Mouse (Mus musculus): ENCODE results near the gene Lhx2. TPM values are rescaled to one million over a fixed set of nuclear protein-coding genes. Genes with fewer than 3 reads are reported as not detected.

Gene Lhx2
- polyA plus RNA-seq, 1 experiment from 2014 or later = 26.4 TPM

- Histone ChIP-seq H3K9me3 (no peaks in the 10 kb centered on the region), H3K27me3 (ENCODE audit: insufficient read depth, poor library complexity, severe bottlenecking) (peaks cover 65% of the 10 kb centered on the region), H3K4me1 (replicated peaks) (peaks cover 30% of the 10 kb centered on the region), H3K4me3 (peak overlapping the region; percentile 40), H3K27ac (no peak overlapping the region; the same call in 1 of the 2 replicates), H3K36me3 (no peaks in the 10 kb centered on the region)
- DNase-seq (ENCODE audit: low spot score) = no peak
- 6% methylated on average over 4 of the region's 4 CpGs for WGBS
Measured at GRCm38 (mm10) chr2:38379546-38379870, 40.4 kb downstream of the Lhx2 start.

GRCm38 (mm10) chr2:38380136-38381083, 41.3 kb downstream of the Lhx2 start:
- WGBS = 57% methylated on average over 10 of the region's 10 CpGs
- peaks cover 56% of the 10 kb centered on the region for H3K27me3 ChIP-seq (ENCODE audit: insufficient read depth, poor library complexity, severe bottlenecking)
- peaks cover 28% of the 10 kb centered on the region for H3K4me1 ChIP-seq (replicated peaks)

GRCm38 (mm10) chr2:38387568-38388262, 48.6 kb downstream of the Lhx2 start:
- no peak for DNase-seq (ENCODE audit: low spot score)

More at GRCm38 (mm10) chr2:38380136-38381083, 41.3 kb downstream of the Lhx2 start:
- Histone ChIP-seq H3K27ac (no peak overlapping the region), H3K36me3 (no peaks in the 10 kb centered on the region), H3K4me3 (no peak overlapping the region), H3K9me3 (no peaks in the 10 kb centered on the region)
- no peak for DNase-seq (ENCODE audit: low spot score)

GRCm38 (mm10) chr2:38394977-38395868, 56.1 kb downstream of the Lhx2 start:
- Histone ChIP-seq H3K9me3 (no peaks in the 10 kb centered on the region), H3K4me3 (no peak overlapping the region), H3K27ac (no peak overlapping the region), H3K36me3 (no peaks in the 10 kb centered on the region), H3K27me3 (ENCODE audit: insufficient read depth, poor library complexity, severe bottlenecking) (no peaks in the 10 kb centered on the region), H3K4me1 (replicated peaks) (0 out of 2 replicates have a peak, but pooled peaks cover 5% of the 10 kb centered on the region)
- whole genome bisulfite sequencing = 75% methylated on average over 17 of the region's 17 CpGs
- no peak for DNase-seq (ENCODE audit: low spot score)

More at GRCm38 (mm10) chr2:38387568-38388262, 48.6 kb downstream of the Lhx2 start:
- no peak overlapping the region for H3K27ac ChIP-seq
- H3K27me3 ChIP-seq (ENCODE audit: insufficient read depth, poor library complexity, severe bottlenecking) = no peaks in the 10 kb centered on the region
- no peaks in the 10 kb centered on the region for H3K36me3 ChIP-seq
- no peaks in the 10 kb centered on the region for H3K4me1 ChIP-seq (replicated peaks)
- 89% methylated on average over 10 of the region's 10 CpGs for WGBS
- H3K9me3 ChIP-seq = no peaks in the 10 kb centered on the region
- no peak overlapping the region for H3K4me3 ChIP-seq

- H3K4me1 ChIP-seq (replicated peaks) = 0 out of 2 replicates have a peak, but pooled peaks cover 5% of the 10 kb centered on the region
- H3K9me3 ChIP-seq = no peaks in the 10 kb centered on the region
- no peak overlapping the region for H3K27ac ChIP-seq
- no peaks in the 10 kb centered on the region for H3K27me3 ChIP-seq (ENCODE audit: insufficient read depth, poor library complexity, severe bottlenecking)
- no peaks in the 10 kb centered on the region for H3K36me3 ChIP-seq
- H3K4me3 ChIP-seq = no peak overlapping the region
- DNase-seq (ENCODE audit: low spot score) = no peak
Measured at GRCm38 (mm10) chr2:38395869-38396236, 56.8 kb downstream of the Lhx2 start.

- Histone ChIP-seq H3K4me1 (replicated peaks) (0 out of 2 replicates have a peak, but pooled peaks cover 5% of the 10 kb centered on the region), H3K27ac (no peak overlapping the region), H3K36me3 (no peaks in the 10 kb centered on the region), H3K4me3 (no peak overlapping the region), H3K9me3 (no peaks in the 10 kb centered on the region), H3K27me3 (ENCODE audit: insufficient read depth, poor library complexity, severe bottlenecking) (no peaks in the 10 kb centered on the region)
- no peak for DNase-seq (ENCODE audit: low spot score)
- WGBS = 82% methylated on average over 7 of the region's 7 CpGs
Measured at GRCm38 (mm10) chr2:38397306-38397705, 58.2 kb downstream of the Lhx2 start.

- Histone ChIP-seq H3K9me3 (no peaks in the 10 kb centered on the region), H3K4me3 (no peak overlapping the region), H3K27me3 (ENCODE audit: insufficient read depth, poor library complexity, severe bottlenecking) (no peaks in the 10 kb centered on the region), H3K36me3 (no peaks in the 10 kb centered on the region), H3K27ac (no peak overlapping the region), H3K4me1 (replicated peaks) (0 out of 2 replicates have a peak, but pooled peaks cover 5% of the 10 kb centered on the region)
- no peak for DNase-seq (ENCODE audit: low spot score)
- 70% methylated on average over 6 of the region's 6 CpGs for WGBS
Measured at GRCm38 (mm10) chr2:38397882-38398281, 58.8 kb downstream of the Lhx2 start.

- Histone ChIP-seq H3K27me3 (ENCODE audit: insufficient read depth, poor library complexity, severe bottlenecking) (no peaks in the 10 kb centered on the region), H3K4me1 (replicated peaks) (no peaks in the 10 kb centered on the region), H3K4me3 (no peak overlapping the region), H3K27ac (no peak overlapping the region), H3K36me3 (no peaks in the 10 kb centered on the region), H3K9me3 (no peaks in the 10 kb centered on the region)
- no peak for DNase-seq (ENCODE audit: low spot score)
- 96% methylated on average over 1 of the region's 1 CpGs for WGBS
Measured at GRCm38 (mm10) chr2:38402611-38403010, 63.5 kb downstream of the Lhx2 start.

- H3K36me3 ChIP-seq = no peaks in the 10 kb centered on the region
- H3K4me1 ChIP-seq (replicated peaks) = no peaks in the 10 kb centered on the region
- 86% methylated on average over 12 of the region's 12 CpGs for WGBS
- H3K27me3 ChIP-seq (ENCODE audit: insufficient read depth, poor library complexity, severe bottlenecking) = no peaks in the 10 kb centered on the region
- DNase-seq (ENCODE audit: low spot score) = no peak
- H3K27ac ChIP-seq = no peak overlapping the region
- no peaks in the 10 kb centered on the region for H3K9me3 ChIP-seq
- no peak overlapping the region for H3K4me3 ChIP-seq
Measured at GRCm38 (mm10) chr2:38403231-38403630, 64.2 kb downstream of the Lhx2 start.

- Histone ChIP-seq H3K27me3 (ENCODE audit: insufficient read depth, poor library complexity, severe bottlenecking) (no peaks in the 10 kb centered on the region), H3K4me3 (no peak overlapping the region), H3K36me3 (no peaks in the 10 kb centered on the region), H3K27ac (no peak overlapping the region), H3K9me3 (no peaks in the 10 kb centered on the region), H3K4me1 (replicated peaks) (no peaks in the 10 kb centered on the region)
- WGBS = 74% methylated on average over 10 of the region's 10 CpGs
- DNase-seq (ENCODE audit: low spot score) = peak; percentile 6
Measured at GRCm38 (mm10) chr2:38404007-38404596, 65.0 kb downstream of the Lhx2 start.

GRCm38 (mm10) chr2:38405356-38405755, 66.3 kb downstream of the Lhx2 start:
- Histone ChIP-seq H3K36me3 (no peaks in the 10 kb centered on the region), H3K9me3 (no peaks in the 10 kb centered on the region), H3K4me3 (no peak overlapping the region), H3K4me1 (replicated peaks) (no peaks in the 10 kb centered on the region), H3K27me3 (ENCODE audit: insufficient read depth, poor library complexity, severe bottlenecking) (no peaks in the 10 kb centered on the region), H3K27ac (no peak overlapping the region)
- WGBS = 90% methylated on average over 4 of the region's 4 CpGs
- no peak for DNase-seq (ENCODE audit: low spot score)

GRCm38 (mm10) chr2:38409309-38409708, 70.2 kb downstream of the Lhx2 start:
- H3K4me3 ChIP-seq = no peak overlapping the region
- WGBS = 90% methylated on average over 3 of the region's 3 CpGs
- no peaks in the 10 kb centered on the region for H3K36me3 ChIP-seq
- H3K27me3 ChIP-seq (ENCODE audit: insufficient read depth, poor library complexity, severe bottlenecking) = 0 out of 2 replicates have a peak, but pooled peaks cover 8% of the 10 kb centered on the region
- H3K9me3 ChIP-seq = no peaks in the 10 kb centered on the region
- H3K27ac ChIP-seq = no peak overlapping the region
- H3K4me1 ChIP-seq (replicated peaks) = peaks cover 10% of the 10 kb centered on the region
- DNase-seq (ENCODE audit: low spot score) = no peak

Data from hindbrain, embryonic 10.5 days (tissue).